Mouse (Mus musculus) G1E (cell line): ENCODE data around the gene Ttc39d. TPM values are rescaled to one million over a fixed set of nuclear protein-coding genes. Genes with fewer than 3 reads are reported as not detected.

Experiments used
- ATAC-seq: 2 replicates; pipeline ENCODE4 v1.8.0; 2016; ENCODE audit warnings: mild to moderate bottlenecking; ENCODE audit not compliant: insufficient number of reproducible peaks, poor library complexity, low FRiP score, severe bottlenecking; ENCODE audit errors: extremely low read depth
- DNase-seq: peaks from one replicate; pipeline ENCODE4 v3.0.0; 2012; ENCODE audit warnings: low spot score
- H3K27me3 ChIP-seq: 2 replicates; pipeline ENCODE4 v1.6.1; 2012; ENCODE audit warnings: mild to moderate bottlenecking, low read length, inconsistent platforms; ENCODE audit not compliant: insufficient read depth
- H3K36me3 ChIP-seq: replicated peaks from 2 replicates; pipeline ENCODE3; 2012; ENCODE audit warnings: mild to moderate bottlenecking, inconsistent platforms
- H3K4me1 ChIP-seq: 2 replicates; pipeline ENCODE4 v1.6.1; 2012; ENCODE audit warnings: low read depth, low read length, inconsistent platforms, mixed read lengths; ENCODE audit not compliant: insufficient read depth
- H3K4me3 ChIP-seq: 2 replicates; pipeline ENCODE4 v1.5.1; 2012; ENCODE audit warnings: low read depth, mild to moderate bottlenecking, inconsistent platforms, low read length, moderate library complexity, mixed read lengths
- H3K9me3 ChIP-seq: replicated peaks from 2 replicates; pipeline ENCODE4 v1.6.1; 2012; ENCODE audit warnings: inconsistent platforms
- CTCF ChIP-seq: IDR thresholded peaks from 2 replicates; pipeline ENCODE4 v1.5.1; 2012; ENCODE audit warnings: low read depth, low read length, inconsistent platforms, mixed read lengths
- GATA1 ChIP-seq: IDR thresholded peaks from 2 replicates; pipeline ENCODE4 v1.6.1; 2012; ENCODE audit warnings: borderline replicate concordance, low read length, inconsistent platforms, mixed read lengths
- GATA2 ChIP-seq: IDR thresholded peaks from 2 replicates; pipeline ENCODE4 v1.6.1; 2012; ENCODE audit warnings: low read depth, low read length, inconsistent platforms, borderline replicate concordance
- POLR2AphosphoS5 ChIP-seq: IDR thresholded peaks from 2 replicates; pipeline ENCODE4 v1.6.1; 2012; ENCODE audit warnings: low read depth, low read length, inconsistent platforms; ENCODE audit not compliant: insufficient replicate concordance
- TAL1 ChIP-seq: conservative IDR thresholded peaks from 2 replicates; pipeline ENCODE4 v1.6.1; 2012; ENCODE audit warnings: low read depth, low read length, inconsistent platforms, mixed read lengths
- polyA plus RNA-seq: library from polyadenylated mRNA; stranded (reverse); fragments of >175 nt; gene quantifications from 2 replicates; pipeline ENCODE4 v1.2.3, GENCODE M21; 2012
- total RNA-seq, 2 experiments: library from RNA; stranded (forward) in 1 of 2; stranded (reverse) in 1 of 2; fragments of 200-1000 nt in 1 of 2; fragments of >200 nt in 1 of 2; fragmentation: Nextera tagmentation in 1 of 2; gene quantifications; 2 replicates each; pipeline ENCODE4 v1.2.3; 2014 to 2017

The Ttc39d gene
- total and polyA plus RNA-seq, 3 experiments = 0.16 to 0.30 TPM; not detected in 1

DNA sequence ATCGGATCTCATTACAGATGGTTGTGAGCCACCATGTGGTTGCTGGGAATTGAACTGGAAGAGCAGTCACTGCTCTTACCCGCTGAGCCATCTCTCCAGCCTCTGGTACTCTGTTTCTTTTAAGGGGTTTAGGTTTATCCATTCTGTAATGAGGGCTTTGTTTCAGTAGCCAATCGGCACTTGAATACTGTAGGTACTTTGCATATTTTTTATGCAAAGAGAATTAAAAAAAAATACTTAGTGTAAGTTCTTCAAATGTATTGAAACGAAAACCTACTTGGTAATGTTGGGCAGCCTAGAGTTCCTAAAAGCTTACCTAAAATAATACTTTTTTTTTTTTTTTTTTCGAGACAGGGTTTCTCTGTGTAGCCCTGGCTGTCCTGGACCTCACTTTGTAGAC, 30.2 kb downstream of the Ttc39d start:
- no peak for DNase-seq
- Histone ChIP-seq H3K9me3 (no peaks in the 10 kb centered on the region), H3K36me3 (peaks cover 41% of the 10 kb centered on the region), H3K4me3 (no peak overlapping the region), H3K27me3 (no peaks in the 10 kb centered on the region), H3K4me1 (peaks cover 46% of the 10 kb centered on the region)
- TF ChIP-seq GATA1 (no peak), CTCF (no peak), TAL1 (no peak), GATA2 (no peak), POLR2AphosphoS5 (no peak)
- no peak for ATAC-seq

DNA sequence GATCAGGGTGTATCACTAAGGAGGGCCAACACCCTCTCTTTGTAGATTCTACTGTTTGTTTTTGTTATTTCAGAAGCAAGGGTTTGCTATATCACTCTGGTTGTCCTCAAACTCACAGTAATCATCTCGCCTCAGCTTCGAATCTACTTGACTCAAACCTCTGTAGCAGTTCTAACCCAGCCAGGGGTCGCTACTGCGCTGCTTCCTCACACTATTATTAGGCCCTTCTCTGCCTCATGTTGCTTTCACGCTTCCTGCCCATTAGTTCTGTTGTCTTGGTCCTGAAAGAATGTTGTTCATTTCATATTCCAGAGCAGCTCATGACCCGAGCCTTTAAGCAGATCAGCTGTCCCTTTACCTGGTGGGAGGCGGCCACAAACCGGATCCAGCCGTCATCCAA, 34.3 kb downstream of the Ttc39d start:
- DNase-seq (no peak), ATAC-seq (no peak)
- Histone ChIP-seq H3K36me3 (peaks cover 73% of the 10 kb centered on the region), H3K4me1 (peaks cover 23% of the 10 kb centered on the region), H3K9me3 (no peaks in the 10 kb centered on the region), H3K27me3 (no peaks in the 10 kb centered on the region), H3K4me3 (no peak overlapping the region)
- TF ChIP-seq POLR2AphosphoS5 (no peak), GATA1 (no peak), TAL1 (no peak), CTCF (no peak)

DNA sequence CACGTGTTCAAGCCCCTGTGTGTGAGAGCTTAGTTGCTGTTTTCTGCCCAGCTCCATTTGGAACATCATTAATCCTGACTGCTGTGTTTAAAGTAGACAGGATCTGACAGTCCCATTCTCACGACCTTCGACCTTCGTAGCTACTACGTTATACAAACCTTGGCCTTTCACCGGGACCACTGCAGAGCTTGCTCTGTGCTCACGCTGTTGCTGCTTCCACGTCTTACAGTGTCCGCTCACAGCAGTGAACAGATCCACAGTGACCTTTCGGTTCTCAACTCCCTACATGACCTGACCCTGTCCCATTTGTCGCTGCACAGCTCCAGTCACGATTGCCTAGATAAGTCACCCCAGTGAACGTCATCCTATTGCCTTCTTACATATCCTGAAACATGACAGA, 35.9 kb downstream of the Ttc39d start:
- Histone ChIP-seq H3K27me3 (no peaks in the 10 kb centered on the region), H3K9me3 (no peaks in the 10 kb centered on the region), H3K4me1 (peaks cover 17% of the 10 kb centered on the region), H3K4me3 (no peak overlapping the region), H3K36me3 (peaks cover 84% of the 10 kb centered on the region)
- DNase-seq = no peak
- ATAC-seq = no peak
- TF ChIP-seq TAL1 = no peak
- TF ChIP-seq GATA2 = no peak
- no peak for TF ChIP-seq POLR2AphosphoS5
- TF ChIP-seq GATA1 = no peak
- no peak for TF ChIP-seq CTCF

- H3K4me3 ChIP-seq = no peak overlapping the region
- ATAC-seq (no peak), DNase-seq (no peak)
- no peaks in the 10 kb centered on the region for H3K27me3 ChIP-seq
- no peak for TF ChIP-seq GATA1
- no peak for TF ChIP-seq TAL1
- TF ChIP-seq POLR2AphosphoS5 = no peak
- no peak for TF ChIP-seq CTCF
- TF ChIP-seq GATA2 = no peak
- no peaks in the 10 kb centered on the region; the same call in 1 of the 2 replicates for H3K9me3 ChIP-seq
- peaks cover 88% of the 10 kb centered on the region for H3K36me3 ChIP-seq
- H3K4me1 ChIP-seq = peaks cover 3% of the 10 kb centered on the region; the same call in 1 of the 2 replicates
Observed at GRCm38 (mm10) chr17:80252757-80253525, 45.7 kb downstream of the Ttc39d start.

GRCm38 (mm10) chr17:80254421-80254820, 47.2 kb downstream of the Ttc39d start:
- Histone ChIP-seq H3K4me1 (peaks cover 3% of the 10 kb centered on the region; the same call in 1 of the 2 replicates), H3K27me3 (no peaks in the 10 kb centered on the region), H3K4me3 (no peak overlapping the region), H3K36me3 (peaks cover 91% of the 10 kb centered on the region), H3K9me3 (no peaks in the 10 kb centered on the region; the same call in 1 of the 2 replicates)
- DNase-seq (no peak), ATAC-seq (no peak)
- TF ChIP-seq POLR2AphosphoS5 (no peak), TAL1 (no peak), GATA2 (no peak), GATA1 (no peak), CTCF (no peak)

GRCm38 (mm10) chr17:80255208-80255607, 47.9 kb downstream of the Ttc39d start:
- ATAC-seq = peak; percentile 49
- Histone ChIP-seq H3K4me1 (peaks cover 3% of the 10 kb centered on the region; the same call in 1 of the 2 replicates), H3K27me3 (no peaks in the 10 kb centered on the region), H3K4me3 (no peak overlapping the region), H3K36me3 (peaks cover 89% of the 10 kb centered on the region), H3K9me3 (no peaks in the 10 kb centered on the region; the same call in 1 of the 2 replicates)
- DNase-seq = no peak
- no peak for TF ChIP-seq GATA1
- no peak for TF ChIP-seq TAL1
- TF ChIP-seq GATA2 = no peak
- TF ChIP-seq CTCF = no peak
- no peak for TF ChIP-seq POLR2AphosphoS5

DNA sequence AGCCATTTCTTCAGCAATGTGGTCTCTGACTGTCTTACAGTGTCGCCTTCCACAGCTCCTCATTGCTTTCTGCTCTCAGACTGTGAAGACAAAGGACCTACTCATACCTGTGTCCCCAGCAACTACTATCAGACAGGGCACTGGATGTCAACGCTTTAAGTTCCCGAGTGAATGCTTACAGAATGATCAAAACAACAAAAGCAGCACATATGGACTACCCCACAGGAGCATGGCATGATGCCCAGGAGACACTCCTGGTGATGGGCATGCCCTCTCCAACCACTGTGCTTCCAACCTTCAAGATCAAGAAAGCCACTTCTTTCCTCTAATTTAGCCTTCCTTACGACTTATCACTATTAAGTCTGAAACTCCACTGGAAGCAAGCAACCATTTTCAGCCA, 59.8 kb downstream of the Ttc39d start:
- ATAC-seq = no peak
- peaks cover 76% of the 10 kb centered on the region for H3K36me3 ChIP-seq
- TF ChIP-seq POLR2AphosphoS5 = no peak
- no peak for TF ChIP-seq TAL1
- no peak for TF ChIP-seq CTCF
- TF ChIP-seq GATA1 = no peak
- TF ChIP-seq GATA2 = no peak

More for the DNA sequence above, 59.8 kb downstream of the Ttc39d start:
- no peak for DNase-seq
- Histone ChIP-seq H3K4me1 (no peaks in the 10 kb centered on the region), H3K27me3 (no peaks in the 10 kb centered on the region), H3K9me3 (no peaks in the 10 kb centered on the region), H3K4me3 (no peak overlapping the region)

Other genes with a start within 250 kb of the Ttc39d start
- gene Hnrnpll, start 145.1 kb upstream of the Ttc39d start, total RNA-seq (2014; fragmentation: Nextera tagmentation) = 97.0 and 98.6 TPM in 2 replicates
- 66.3 and 76.5 TPM in 2 replicates for gene Hnrnpll, start 145.1 kb upstream of the Ttc39d start, total RNA-seq (2017)
- gene Hnrnpll, start 145.1 kb upstream of the Ttc39d start, polyA plus RNA-seq = 50.1 and 62.3 TPM in 2 replicates
- gene Galm, start 80.0 kb upstream of the Ttc39d start, total RNA-seq (2014; fragmentation: Nextera tagmentation) = not detected in 2 replicates
- gene Galm, start 80.0 kb upstream of the Ttc39d start, total RNA-seq (2017) = not detected in 2 replicates
- not detected in 2 replicates for gene Galm, start 80.0 kb upstream of the Ttc39d start, polyA plus RNA-seq
- gene Srsf7, start 153 bp upstream of the Ttc39d start, total RNA-seq (2014; fragmentation: Nextera tagmentation) = 351 and 376 TPM in 2 replicates
- gene Srsf7, start 153 bp upstream of the Ttc39d start, total RNA-seq (2017) = 435 and 486 TPM in 2 replicates
- gene Srsf7, start 153 bp upstream of the Ttc39d start, polyA plus RNA-seq = 134 and 226 TPM in 2 replicates
- 28.8 and 30.9 TPM in 2 replicates for gene Gemin6, start 17.0 kb downstream of the Ttc39d start, total RNA-seq (2014; fragmentation: Nextera tagmentation)
- gene Gemin6, start 17.0 kb downstream of the Ttc39d start, total RNA-seq (2017) = 42.7 and 43.7 TPM in 2 replicates
- 0.96 and 1.4 TPM in 2 replicates for gene Gemin6, start 17.0 kb downstream of the Ttc39d start, polyA plus RNA-seq
- gene Morn2, start 82.7 kb downstream of the Ttc39d start, total RNA-seq (2014; fragmentation: Nextera tagmentation) = 32.8 and 34.3 TPM in 2 replicates
- 20.8 and 24.0 TPM in 2 replicates for gene Morn2, start 82.7 kb downstream of the Ttc39d start, total RNA-seq (2017)
- gene Morn2, start 82.7 kb downstream of the Ttc39d start, polyA plus RNA-seq = 3.3 and 3.5 TPM in 2 replicates
- gene Dhx57, start 83.0 kb downstream of the Ttc39d start, total RNA-seq (2014; fragmentation: Nextera tagmentation) = 23.4 and 29.0 TPM in 2 replicates
- gene Dhx57, start 83.0 kb downstream of the Ttc39d start, total RNA-seq (2017) = 15.7 and 16.3 TPM in 2 replicates
- 7.7 and 8.0 TPM in 2 replicates for gene Dhx57, start 83.0 kb downstream of the Ttc39d start, polyA plus RNA-seq
- gene Arhgef33, start 99.9 kb downstream of the Ttc39d start, total RNA-seq (2014; fragmentation: Nextera tagmentation) = not detected in 2 replicates
- 0.27 and 0.29 TPM in 2 replicates for gene Arhgef33, start 99.9 kb downstream of the Ttc39d start, total RNA-seq (2017)
- 0.07 TPM in 1 of 2 replicates, not detected in the other for gene Arhgef33, start 99.9 kb downstream of the Ttc39d start, polyA plus RNA-seq
- gene Gm10190, start 166.1 kb downstream of the Ttc39d start, total RNA-seq (2014; fragmentation: Nextera tagmentation) = not detected in 2 replicates
- gene Gm10190, start 166.1 kb downstream of the Ttc39d start, total RNA-seq (2017) = not detected in 2 replicates
- not detected in 2 replicates for gene Gm10190, start 166.1 kb downstream of the Ttc39d start, polyA plus RNA-seq